Mouse (Mus musculus): ENCODE measurements at regions not wholly inside any gene's neighbourhood (a gene's known extent, or its start where the extent isn't known, plus 50 kb on each side); places are given as distances from the start of the nearest gene placed in this dataset.
A peak's percentile ranks its signal among the peaks of the same experiment; 100 is the strongest.

GRCm38 (mm10) chr1:137010240-137010926 lies 50.1 kb upstream of the Nr5a2 start:
- H3K4me1 ChIP-seq = no peaks in the 10 kb centered on the region
- ATAC-seq (ENCODE audit: low FRiP score, low read depth) = no peak
- no peak overlapping the region for H3K27ac ChIP-seq
- H3K9ac ChIP-seq = no peak overlapping the region
- no peaks in the 10 kb centered on the region for H3K36me3 ChIP-seq
- no peak overlapping the region for H3K4me2 ChIP-seq (replicated peaks)
- 74% methylated on average over 9 of the region's 9 CpGs for WGBS
- no peaks in the 10 kb centered on the region for H3K27me3 ChIP-seq (replicated peaks)
- H3K4me3 ChIP-seq = no peak overlapping the region
- no peaks in the 10 kb centered on the region for H3K9me3 ChIP-seq

MicroRNAs encoded in the stretch of these regions (microRNA counts, 519-probe panel; counts per million panel counts)
- microRNA mmu-miR-181a = 8,256 counts per million, percentile 98 among the panel's probes with 10 or more counts
- microRNA mmu-miR-181b+mmu-miR-181d = 342 counts per million, percentile 67 among the panel's probes with 10 or more counts

Small RNAs in the stretch of these regions (microRNA-seq; reads per million reads assigned to microRNA genes)
- gene Mir181a-1 (3,696 reads per million, percentile 88 among the genes with 10 or more reads in this experiment), gene Mir181b-1 (20.8 reads per million, percentile 31 among the genes with 10 or more reads in this experiment)

Data from neural tube, embryonic 12.5 days (tissue).